Mouse (Mus musculus) cerebellum, adult 11 months (tissue): Measurements from ENCODE around the gene Tbc1d22a.

Source experiments
- DNase-seq: peaks from one replicate; pipeline ENCODE4 v3.0.0; 2022

Tbc1d22a gene

GRCm38 (mm10) chr15:86415951-86416350, 201.7 kb downstream of the Tbc1d22a start:
- DNase-seq = no peak

GRCm38 (mm10) chr15:86418436-86418835, 204.2 kb downstream of the Tbc1d22a start:
- DNase-seq = no peak

GRCm38 (mm10) chr15:86419620-86420019, 205.4 kb downstream of the Tbc1d22a start:
- no peak for DNase-seq

GRCm38 (mm10) chr15:86422858-86423257, 208.6 kb downstream of the Tbc1d22a start:
- no peak for DNase-seq

- DNase-seq = no peak
Observed at GRCm38 (mm10) chr15:86423884-86424283, 209.6 kb downstream of the Tbc1d22a start.

GRCm38 (mm10) chr15:86424971-86425370, 210.7 kb downstream of the Tbc1d22a start:
- DNase-seq = no peak

- no peak for DNase-seq
Observed at GRCm38 (mm10) chr15:86426364-86427000, 212.2 kb downstream of the Tbc1d22a start.

GRCm38 (mm10) chr15:86427439-86427838, 213.2 kb downstream of the Tbc1d22a start:
- no peak for DNase-seq

GRCm38 (mm10) chr15:86428496-86428895, 214.2 kb downstream of the Tbc1d22a start:
- DNase-seq = no peak

- DNase-seq = no peak
Observed at GRCm38 (mm10) chr15:86429766-86430335, 215.6 kb downstream of the Tbc1d22a start.

- DNase-seq = no peak
Observed at GRCm38 (mm10) chr15:86431539-86432080, 217.4 kb downstream of the Tbc1d22a start.

GRCm38 (mm10) chr15:86432791-86433190, 218.5 kb downstream of the Tbc1d22a start:
- DNase-seq = no peak

GRCm38 (mm10) chr15:86433378-86433777, 219.1 kb downstream of the Tbc1d22a start:
- DNase-seq = no peak

GRCm38 (mm10) chr15:86434241-86434640, 220.0 kb downstream of the Tbc1d22a start:
- DNase-seq = no peak

GRCm38 (mm10) chr15:86437346-86437745, 223.1 kb downstream of the Tbc1d22a start:
- DNase-seq = no peak

GRCm38 (mm10) chr15:86439015-86439796, 224.9 kb downstream of the Tbc1d22a start:
- DNase-seq = no peak

- DNase-seq = no peak
Observed at GRCm38 (mm10) chr15:86444271-86444670, 230.0 kb downstream of the Tbc1d22a start.

GRCm38 (mm10) chr15:86446064-86446463, 231.8 kb downstream of the Tbc1d22a start:
- DNase-seq = no peak

GRCm38 (mm10) chr15:86447251-86447650, 233.0 kb downstream of the Tbc1d22a start:
- DNase-seq = no peak

GRCm38 (mm10) chr15:86449236-86449635, 235.0 kb downstream of the Tbc1d22a start:
- peak; percentile 34 for DNase-seq

- DNase-seq = no peak
Observed at GRCm38 (mm10) chr15:86449794-86450193, 235.5 kb downstream of the Tbc1d22a start.

- no peak for DNase-seq
Observed at GRCm38 (mm10) chr15:86459413-86459812, 245.2 kb downstream of the Tbc1d22a start.

- no peak for DNase-seq
Observed at GRCm38 (mm10) chr15:86462636-86463035, 248.4 kb downstream of the Tbc1d22a start.

GRCm38 (mm10) chr15:86468082-86468481, 253.8 kb downstream of the Tbc1d22a start:
- DNase-seq = no peak
